Mouse (Mus musculus) urinary bladder, postnatal 25 days (tissue): ENCODE results near the gene Rtn4ip1.
"Not testable (repeated sequence)": the region's sequence is repeated elsewhere in the genome, so short reads cannot be mapped to it uniquely, and the experiment has no call there.

Source experiments
- DNase-seq: peaks from one replicate; pipeline ENCODE4 v3.0.0; 2022; ENCODE audit warnings: low spot score

Gene Rtn4ip1

DNA sequence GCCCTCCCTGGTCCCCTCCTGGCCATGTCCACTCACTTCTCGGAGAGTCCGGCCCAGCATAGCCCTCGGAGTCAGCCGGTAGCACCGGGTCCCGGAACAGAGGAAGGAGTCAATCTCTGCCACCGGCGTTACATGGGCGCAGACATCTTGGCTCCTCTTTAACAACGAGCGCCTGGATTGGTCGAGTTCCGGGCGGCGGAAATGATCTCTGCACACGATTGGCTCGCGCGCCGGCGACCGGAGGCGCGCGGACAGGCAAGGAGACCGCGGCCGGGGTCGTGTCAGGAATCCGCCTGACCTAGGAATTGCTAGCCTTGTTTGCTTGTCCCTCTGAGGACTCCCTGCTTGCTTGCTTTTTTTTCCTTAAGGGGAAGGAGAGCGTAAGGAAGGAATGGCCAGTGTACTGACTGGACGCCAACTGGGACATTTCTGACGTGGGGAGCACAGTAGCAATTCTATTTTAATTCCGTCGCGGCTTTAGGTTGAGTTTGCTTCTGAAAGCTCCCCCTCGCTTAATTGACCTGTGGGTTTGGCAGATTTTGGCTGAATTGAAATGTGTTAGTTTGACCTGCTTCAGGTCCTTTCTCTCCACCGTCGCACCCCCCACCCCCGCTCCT is at the start of gene Rtn4ip1, which contains the start of gene Qrsl1:
Gene Rtn4ip1 (plus strand): TSS at position 230 of the 617 bp plus-strand sequence.
Gene Qrsl1 (minus strand): TSS at position 168 of the 617 bp plus-strand sequence.
- DNase-seq, result peak; percentile 92

DNA sequence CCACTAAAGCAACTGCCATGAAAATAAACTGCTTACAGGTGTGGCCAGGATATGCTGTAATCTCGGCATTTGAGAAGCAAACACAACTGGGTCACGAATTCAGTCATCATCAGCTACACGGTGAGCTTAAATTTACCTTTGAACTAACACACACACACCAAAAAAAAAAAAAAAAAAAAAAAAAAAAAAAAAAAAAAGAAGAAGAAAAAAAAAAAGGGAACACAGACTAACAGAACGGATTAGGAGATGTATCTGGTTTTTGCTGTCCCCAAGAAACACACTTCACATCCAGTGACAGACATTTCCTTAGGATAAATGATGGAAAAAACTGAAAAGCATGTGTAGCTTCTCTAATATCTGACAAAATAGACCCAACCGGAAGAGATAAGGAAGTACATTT is 49.7 kb upstream of the Rtn4ip1 start:
- DNase-seq, result no peak

DNA sequence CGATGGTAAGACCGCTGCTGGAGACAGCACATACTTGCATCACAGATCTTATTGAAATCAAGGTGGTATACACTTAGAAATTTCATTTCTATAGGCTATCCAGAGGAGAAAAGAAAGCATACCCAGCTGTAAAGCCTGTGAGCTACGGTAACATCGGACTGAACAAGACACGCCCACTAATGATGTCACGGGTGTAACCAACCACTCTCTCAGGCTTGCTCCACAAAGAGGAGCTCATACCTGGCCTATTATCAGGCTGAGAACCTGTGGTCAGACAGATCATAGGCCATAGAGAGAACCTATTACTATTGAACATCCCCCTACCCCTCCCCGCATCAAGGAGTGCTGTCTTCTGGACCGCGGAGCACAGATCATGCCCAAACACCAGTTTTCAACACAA is 45.7 kb upstream of the Rtn4ip1 start:
- no peak for DNase-seq

DNA sequence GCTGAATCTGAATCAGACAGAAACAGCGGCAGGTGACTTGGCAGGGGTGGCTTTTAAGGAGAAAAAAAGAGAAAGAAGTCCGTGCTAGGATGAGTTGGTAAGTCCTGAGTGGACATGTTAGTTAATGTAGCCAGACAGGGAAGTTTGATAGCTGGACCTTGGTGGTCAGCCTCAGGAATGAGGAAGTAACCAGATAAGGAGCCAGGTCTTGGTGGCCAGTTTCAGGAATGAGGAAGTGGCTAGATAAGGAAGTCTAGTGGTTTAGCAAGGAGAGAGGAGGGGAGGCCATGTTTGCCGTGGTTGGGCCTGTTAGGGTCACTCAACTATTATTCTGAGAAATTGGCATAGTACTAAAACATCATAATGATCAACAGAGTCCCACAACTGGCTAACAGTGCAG is 45.3 kb upstream of the Rtn4ip1 start:
- no peak for DNase-seq

DNA sequence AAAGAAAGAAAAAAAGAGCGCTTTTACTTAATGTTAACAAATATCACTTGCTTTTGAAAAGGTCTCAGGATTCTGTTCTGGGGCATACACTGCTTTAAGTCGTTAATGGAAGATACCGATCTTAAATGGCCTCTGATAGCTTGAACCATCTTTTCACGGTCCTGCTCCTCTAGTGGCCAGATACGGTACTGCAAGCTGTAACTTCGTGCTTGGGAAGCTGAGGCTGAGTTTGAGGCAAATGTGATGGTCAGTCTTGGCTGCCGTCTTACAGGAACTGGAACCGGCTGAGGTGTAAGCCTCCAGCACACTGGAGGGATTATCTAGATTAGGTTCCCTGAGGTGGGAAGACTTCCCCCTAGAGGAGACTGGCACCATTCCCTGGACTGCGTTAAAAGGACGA is 30.9 kb upstream of the Rtn4ip1 start:
- peak; percentile 9 for DNase-seq

DNA sequence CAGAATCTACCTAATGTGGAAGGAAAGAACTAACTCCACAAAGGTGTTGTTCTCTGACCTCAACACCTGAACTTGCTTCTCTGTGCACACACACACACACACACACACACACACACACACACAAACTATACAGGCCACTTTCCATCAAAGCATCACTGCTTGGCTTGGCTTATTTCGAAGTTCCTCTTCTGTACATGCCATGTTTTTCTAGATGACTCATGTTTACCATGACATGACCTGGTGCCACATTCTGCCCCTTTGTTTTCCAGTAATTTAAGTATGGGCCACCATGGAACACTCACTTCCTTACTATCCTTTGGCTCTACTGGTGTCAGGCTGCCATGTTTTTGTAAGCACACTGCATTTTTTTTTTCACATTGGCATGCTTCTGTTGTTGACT is 30.1 kb upstream of the Rtn4ip1 start:
- DNase-seq, result no peak

DNA sequence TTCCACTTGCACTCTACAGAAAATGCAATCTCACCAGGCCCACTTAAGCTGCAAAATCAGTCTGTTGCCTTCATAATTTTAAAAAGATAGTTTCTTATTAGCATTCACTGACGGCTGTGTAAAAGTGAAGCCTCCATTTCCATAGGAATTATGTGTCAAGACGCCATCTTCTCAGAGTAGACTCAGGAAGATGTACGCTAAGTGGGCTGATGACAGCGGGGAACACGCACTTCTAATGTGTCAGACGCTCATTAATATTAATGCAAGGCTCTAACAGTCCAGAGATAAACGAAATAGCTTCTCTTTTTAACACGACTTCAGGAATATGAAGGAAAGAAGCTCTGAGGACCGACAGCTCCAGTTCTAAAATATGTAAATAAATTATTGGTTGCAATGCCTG is 13.9 kb upstream of the Rtn4ip1 start:
- no peak for DNase-seq

DNA sequence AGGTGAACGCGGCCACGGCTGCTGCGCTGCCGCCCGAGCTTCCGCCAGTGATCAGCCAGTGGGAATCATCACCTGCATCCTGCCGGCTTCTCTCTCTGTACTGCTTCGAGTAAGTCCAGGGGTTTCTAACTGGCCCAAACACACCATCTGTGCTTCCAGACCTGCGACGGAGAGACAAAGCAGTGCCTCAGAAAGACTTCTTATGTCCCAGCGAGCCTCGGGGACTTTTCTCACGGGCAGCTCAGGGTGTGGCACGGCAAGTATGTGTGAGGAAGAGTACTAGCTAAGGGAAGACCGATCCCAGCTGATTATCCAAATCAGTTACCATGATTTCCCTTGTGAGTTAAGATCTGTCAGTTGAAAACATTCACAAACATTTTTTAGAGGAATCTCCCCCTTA is 12.6 kb upstream of the Rtn4ip1 start:
- no peak for DNase-seq

DNA sequence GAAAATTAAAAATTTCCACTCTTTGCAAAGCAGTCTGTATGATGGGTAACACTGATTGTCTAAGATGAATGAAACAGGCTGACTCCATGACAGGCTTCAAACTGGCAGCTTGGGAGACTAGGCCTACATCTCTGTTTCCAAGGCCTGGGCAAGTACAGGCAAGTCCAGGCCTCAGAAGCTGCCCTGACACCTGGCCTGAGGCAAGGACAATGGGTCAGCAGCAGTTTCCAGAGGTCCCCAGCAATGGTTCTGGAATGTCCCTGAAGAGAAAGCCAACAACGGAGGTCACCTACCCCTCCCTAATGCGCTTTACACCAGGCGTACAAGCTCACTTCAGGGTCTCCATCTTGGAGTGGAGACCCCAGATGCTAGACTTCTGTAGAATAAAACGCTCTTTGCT is 8.6 kb upstream of the Rtn4ip1 start:
- no peak for DNase-seq

DNA sequence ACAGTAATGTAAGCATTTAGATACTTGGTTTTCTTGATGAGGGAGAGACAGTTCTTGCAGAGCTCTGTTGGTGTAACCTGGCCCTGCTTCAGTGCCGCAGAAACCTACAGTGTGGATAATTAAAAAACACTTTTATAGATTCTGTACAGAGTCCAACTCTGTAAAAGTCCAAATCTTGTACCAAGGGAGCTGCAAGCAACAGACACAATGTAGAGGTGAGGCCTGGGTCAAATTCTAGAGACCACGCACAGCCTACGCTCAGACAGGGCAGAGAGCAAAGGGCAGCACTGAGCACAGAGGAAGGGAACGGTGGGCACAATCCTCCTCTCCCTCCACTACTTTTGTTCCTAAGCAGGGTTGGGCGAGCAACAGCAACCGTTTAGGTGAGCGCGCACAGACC is 5.5 kb upstream of the Rtn4ip1 start:
- no peak for DNase-seq

DNA sequence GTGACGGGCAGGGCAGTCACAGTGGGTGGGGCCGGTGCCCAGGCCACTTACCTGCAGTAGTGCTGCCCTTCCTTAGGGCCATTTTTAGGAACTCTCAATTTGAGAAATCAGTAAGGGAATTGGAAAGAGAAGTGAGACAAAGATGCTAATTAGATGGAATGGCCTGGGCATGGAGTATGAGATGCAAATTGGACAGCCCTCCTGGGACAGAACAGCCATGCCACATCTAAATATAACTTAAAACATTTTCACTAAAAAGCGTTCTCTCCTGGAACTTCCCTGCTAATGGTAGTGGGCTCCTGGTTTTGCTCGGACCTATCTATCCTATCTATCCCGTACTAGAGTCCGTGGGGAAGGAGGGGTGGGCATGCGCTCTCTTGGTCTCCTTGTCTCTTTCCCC is 3.3 kb upstream of the Rtn4ip1 start:
- no peak for DNase-seq

DNA sequence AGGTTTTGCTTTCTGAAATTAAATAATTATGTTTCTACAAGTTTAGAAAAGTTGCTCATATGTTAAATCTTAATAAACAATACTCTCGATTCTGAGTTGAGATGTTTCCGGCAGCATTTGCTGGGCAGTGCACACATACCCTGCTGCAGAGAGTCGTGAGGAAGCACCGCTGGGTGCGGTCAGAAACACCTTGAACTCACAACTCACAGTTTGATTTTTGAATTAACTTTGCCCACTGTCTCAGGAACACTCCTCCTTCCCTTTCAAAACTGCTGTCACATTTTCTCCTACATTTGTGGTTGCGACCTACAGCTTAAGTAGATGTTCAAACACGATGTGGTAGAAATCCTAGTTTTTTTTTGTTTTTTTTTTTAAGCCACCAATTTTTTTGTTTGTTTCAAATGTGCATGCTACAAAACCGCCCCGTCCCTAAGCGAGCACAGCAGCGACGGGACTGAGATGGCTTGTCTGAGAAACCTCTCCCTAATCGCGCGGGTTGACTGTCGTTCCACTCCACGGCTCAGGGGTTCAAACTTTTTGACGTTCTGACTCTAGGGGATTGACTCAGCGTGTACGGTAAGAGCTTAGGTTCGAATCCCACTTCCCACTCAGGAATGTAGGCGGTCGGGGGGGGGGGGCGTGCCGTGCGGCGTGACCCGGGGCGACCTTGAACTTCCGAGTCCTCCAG is 580 bp upstream of the Rtn4ip1 start:
- DNase-seq, result no peak

DNA sequence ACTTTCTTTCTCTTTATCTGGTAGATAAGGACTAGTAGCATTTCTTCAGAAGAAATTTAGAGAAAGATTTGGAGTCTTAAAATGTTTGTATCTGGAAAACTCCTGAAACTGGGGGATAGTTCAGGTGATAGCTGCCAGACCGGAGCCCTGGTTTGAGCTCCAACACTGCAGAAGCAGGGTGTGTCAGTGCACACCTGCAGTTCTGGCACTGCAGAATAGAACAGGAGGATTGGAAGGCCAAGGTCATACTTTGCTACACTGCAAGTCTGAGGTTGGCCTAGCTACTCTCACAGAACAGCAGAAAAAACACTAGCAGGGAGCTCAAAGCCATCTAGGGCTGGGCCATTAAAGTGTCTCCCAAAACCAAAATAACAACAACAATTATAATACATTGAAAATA is 3.0 kb downstream of the Rtn4ip1 start:
- no peak for DNase-seq

DNA sequence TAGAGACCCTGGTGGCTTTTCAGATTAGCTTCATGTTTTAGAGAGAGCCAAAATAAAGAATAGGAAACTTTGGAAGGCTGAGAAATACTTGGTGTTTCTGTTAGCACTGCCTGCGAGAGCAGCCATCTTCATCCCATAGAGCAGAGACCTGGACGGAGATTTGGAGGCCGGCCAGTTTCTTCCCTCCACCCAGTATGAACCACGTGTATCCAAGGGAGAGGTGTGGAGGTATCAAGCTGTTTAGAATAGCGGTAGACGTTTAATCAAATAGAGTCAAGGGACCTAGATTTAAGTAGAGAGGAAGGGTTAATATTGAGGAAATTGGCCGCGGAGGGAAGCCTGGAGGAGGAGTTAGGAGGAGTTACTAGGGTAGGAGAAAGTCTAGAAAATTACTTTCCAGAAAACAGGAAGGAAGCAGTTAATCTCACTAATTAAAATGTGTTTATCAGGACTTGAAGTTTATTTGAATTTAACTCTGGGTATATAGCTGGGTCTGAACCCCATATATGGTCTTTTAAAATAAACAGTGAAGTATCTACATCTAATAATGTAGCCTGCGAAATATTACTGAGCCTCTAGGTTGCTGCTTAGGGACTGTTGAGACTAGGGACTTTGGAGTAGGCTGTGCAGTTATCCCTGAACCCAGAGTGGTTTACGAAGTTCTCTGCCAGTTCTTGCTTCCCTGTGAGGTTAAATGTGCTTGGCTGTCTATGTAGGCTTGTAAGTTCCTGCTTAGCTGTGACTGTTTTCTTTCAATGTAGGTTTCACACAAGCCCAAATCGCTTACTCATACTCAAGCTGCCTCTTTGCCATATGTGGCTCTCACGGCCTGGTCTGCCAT is 8.6 kb downstream of the Rtn4ip1 start:
- no peak for DNase-seq

DNA sequence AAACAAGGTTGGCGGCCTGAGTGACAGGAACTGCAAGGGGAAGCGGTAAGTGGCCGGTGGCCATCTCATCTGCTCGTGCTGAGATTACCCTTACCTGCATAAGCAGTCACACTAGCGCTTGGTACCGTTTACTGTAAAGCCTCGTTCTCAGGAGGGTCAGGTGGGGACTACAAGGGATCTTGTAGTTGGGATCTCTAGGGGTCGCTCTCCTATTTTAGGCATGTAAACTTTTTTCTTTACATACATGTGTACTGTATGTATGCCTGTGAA is 9.2 kb downstream of the Rtn4ip1 start:
- no peak for DNase-seq

DNA sequence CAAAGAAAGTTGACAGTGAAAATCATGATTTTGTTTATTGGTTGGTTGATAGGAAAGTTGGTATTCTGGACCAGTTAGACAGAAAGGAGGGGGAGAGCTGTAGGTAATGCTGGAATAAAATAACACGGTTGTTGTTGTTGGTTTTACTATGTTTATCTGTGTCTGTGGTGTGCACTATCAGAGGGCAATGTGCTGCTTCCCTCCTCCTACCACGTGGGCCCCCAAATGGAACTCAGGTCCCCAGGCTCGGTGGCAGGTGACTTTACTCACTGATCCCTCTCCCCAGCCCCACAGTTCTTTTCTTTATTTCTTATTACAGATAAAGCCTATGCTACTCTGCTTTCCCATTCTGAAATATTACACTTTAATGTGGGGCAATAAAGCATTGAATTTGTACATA is 10.6 kb downstream of the Rtn4ip1 start:
- DNase-seq, result no peak

DNA sequence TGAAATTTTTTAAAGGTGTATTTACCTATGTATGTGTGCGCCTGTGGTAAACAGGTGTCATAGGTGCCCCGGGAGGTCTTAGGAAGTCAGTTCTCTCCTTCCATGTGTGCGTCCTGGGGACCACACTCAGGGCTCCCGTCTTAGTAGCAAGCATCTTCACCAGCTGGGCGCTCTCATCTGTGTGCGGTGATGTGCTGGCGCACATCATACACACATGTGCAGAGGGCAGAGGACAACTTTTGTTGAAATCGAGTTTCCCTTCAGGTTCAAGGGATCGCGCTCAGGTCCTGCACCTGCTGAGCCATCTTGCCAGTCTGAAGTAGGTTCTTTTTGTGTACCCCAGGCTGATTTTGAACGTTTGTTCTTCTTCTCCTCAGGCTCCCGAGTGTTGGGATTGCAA is 14.6 kb downstream of the Rtn4ip1 start:
- DNase-seq, result no peak

DNA sequence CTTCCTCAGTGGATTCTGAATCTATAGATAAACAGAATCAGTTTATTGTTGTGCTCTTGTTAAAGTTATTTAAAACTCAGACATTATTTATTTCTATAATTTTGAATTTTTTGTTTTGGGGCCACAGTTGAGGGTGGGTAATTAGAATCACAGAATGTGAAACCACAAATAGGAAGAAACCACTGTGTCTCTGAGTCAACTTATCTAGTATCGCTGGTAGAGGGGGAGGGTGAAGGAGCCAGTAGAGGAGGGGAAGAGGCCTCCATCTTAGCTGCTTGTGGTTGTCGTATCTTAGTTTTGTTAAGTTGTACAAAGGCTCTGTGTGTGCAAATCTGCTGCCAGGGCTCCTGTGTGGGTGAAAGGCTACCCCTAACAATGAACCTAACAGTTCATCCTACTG is 15.1 kb downstream of the Rtn4ip1 start:
- DNase-seq, result no peak

DNA sequence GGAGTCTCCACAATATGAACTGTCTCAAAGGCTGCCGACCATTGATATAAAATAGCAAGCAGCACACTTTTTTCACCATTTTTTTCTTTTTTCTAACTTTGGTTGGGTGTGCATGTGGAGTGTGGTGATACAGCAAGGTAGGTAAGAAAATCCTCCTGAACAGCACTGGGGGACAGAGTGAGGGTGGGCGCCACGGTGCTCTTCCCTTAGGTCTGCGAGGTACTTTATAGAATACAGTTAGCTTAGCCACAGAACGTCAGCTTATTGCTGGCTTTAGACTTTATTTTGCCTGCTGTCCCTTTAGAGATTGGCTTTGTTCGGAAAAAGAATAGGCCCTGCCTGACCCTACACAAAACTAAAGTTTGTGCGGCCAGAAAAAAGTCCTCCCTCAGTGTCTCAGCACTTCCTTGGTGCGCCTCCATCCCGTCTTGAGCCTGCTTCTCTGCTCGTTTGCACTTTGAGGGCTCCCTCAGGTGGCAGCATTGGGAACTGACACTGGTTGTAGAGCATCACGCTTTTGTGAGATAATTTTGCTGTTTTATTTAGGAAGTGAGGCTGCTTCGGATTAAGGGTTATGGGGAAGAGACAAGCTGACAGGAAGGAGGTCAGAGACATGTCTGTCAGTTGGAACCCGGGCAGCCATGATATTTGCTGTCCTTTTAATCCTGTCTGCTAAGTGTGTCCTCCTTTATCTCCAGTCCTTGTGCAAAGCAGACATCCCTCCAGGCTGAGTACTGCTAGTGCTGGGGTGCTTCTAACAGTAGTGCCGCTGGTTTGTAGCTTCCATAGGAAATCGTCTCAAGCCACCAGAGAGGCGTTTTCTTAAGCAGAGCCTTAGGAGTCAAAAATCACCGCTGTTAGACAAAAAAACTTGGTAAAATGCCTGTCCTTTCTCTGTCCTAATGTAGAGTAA is 17.3 kb downstream of the Rtn4ip1 start:
- DNase-seq, result peak; percentile 83

DNA sequence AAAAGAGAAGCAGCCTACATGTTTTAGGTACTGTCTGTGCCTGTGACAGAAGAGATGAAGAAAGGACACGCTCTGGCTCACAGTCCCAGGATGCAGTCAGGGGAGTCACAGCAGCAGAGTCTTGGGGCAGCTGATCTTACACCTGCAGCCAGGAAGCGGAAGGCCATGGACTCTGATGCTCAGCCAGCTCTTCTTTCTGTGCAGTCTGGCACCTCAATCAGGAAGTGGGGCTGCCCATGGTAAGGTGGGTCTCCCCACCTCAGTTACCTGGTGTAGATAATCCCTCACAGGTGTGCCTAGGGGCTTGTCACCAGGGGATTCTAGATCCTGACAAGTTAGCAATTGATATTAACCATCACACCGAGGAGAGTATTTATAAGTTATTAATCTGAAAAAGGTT is 21.5 kb downstream of the Rtn4ip1 start:
- no peak for DNase-seq

DNA sequence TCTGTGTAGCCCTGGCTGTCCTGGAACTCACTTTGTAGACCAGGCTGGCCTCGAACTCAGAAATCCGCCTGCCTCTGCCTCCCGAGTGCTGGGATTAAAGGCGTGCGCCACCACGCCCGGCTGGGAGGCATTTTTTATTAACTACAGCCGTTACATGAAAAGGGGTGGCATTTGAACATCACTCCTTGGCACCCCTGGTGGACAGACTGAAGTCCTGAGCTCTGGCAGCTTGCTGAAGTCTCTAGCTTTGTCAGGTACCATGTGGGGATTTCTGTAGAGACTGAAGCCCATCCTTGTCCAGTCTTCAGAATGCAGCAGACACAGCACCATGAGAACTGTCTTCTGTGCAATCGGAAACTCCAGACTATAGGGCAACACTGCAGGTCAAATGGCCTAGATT is 24.2 kb downstream of the Rtn4ip1 start:
- DNase-seq, result not testable (repeated sequence)

DNA sequence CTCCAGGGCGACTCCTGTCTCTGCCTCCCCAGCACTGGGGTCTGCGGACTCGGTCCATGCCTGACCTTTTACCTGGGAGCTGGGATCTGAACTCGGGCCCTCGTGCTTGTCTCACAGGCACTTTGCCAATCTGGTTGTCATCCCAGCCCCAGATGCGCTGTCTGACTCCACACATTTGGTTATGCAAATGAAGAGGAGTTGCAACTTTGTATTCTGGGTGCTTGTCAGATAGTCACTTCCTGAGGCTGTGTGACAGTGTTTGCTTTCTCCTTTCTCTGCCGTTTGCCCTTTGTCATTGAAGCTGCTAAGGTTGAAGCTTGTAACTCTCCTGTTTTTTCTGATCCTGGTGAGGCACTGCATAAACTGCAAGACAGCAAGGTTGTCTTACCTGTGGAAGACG is 26.1 kb downstream of the Rtn4ip1 start:
- DNase-seq, result no peak
